Mouse (Mus musculus): Measurements from ENCODE around the gene Tle2. TPM values are rescaled to one million over a fixed set of nuclear protein-coding genes. Genes with fewer than 3 reads are reported as not detected.

The Tle2 gene
- total RNA-seq, 2 experiments from 2014 or later: 4.4 to 4.7 TPM

GRCm38 (mm10) chr10:81600738-81601203 lies 26.4 kb downstream of the Tle2 start, which contains the start of gene Tle6:
TSS of gene Tle6 (minus strand) at chr10:81601073.
- DNase-seq: peak; percentile 91 to 94
- intact Hi-C loops (cut with DNase I): loop anchor here (5.0 kb wide), 2 partner anchors 83 to 103 kb away; partner anchors contain the start of gene Ncln

DNA sequence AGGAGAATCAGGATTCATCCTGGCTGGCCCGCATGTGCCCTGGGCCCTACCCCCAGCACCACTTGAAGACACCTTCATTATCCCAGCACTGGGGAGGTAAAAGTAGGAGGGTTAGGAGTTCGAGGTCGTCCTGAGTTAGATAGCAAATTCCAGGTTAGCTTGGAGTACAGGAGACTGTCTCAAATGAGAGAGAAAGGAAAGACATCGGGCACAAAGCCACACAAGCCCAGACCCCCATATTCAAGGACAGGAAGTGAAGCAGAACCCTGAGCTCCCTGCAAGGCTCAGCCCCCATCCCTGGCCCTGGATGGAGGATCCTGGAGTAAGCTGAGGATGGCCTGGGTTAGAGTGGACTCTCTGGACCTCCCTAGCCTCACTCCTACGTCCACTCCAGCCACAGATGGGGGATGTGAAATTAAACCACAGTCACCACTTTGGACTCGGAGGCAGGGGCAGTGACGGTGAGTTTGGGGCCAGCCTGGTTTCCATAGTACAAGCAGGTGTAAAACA lies 27.1 kb downstream of the Tle2 start:
- no peak for DNase-seq
- intact Hi-C loops (cut with DNase I): loop anchor here (5.0 kb wide), 2 partner anchors 84 to 104 kb away; partner anchors contain the start of gene Ncln

GRCm38 (mm10) chr10:81602741-81603151 lies 28.4 kb downstream of the Tle2 start:
- DNase-seq: no peak
- intact Hi-C loops (cut with DNase I): loop anchor here (5.0 kb wide), 2 partner anchors 85 to 105 kb away; partner anchors contain the start of gene Ncln

- intact Hi-C loops (cut with DNase I): loop anchor here (2.0 to 5.0 kb wide), 3 partner anchors 39 to 107 kb away; partner anchors contain the start of gene Ncln
- DNase-seq: no peak
Measured at GRCm38 (mm10) chr10:81604019-81604967, 29.9 kb downstream of the Tle2 start.

- intact Hi-C loops (cut with DNase I): loop anchor here (2.0 to 5.0 kb wide), 3 partner anchors 40 to 108 kb away; partner anchors contain the start of gene Ncln
- peak; percentile 82 to 83 for DNase-seq
Measured at GRCm38 (mm10) chr10:81604968-81605665, 30.8 kb downstream of the Tle2 start.

- DNase-seq: no peak
- intact Hi-C loops (cut with DNase I): loop anchor here (2.0 kb wide), 1 partner anchor 41 kb away; no protein-coding TSS in a partner anchor
Measured at GRCm38 (mm10) chr10:81605666-81605973, 31.3 kb downstream of the Tle2 start.

- DNase-seq: peak; percentile 83 to 94
- intact Hi-C loops (cut with DNase I): loop anchor here (2.0 kb wide), 1 partner anchor 41 kb away; no protein-coding TSS in a partner anchor
Measured at GRCm38 (mm10) chr10:81605974-81606751, 31.8 kb downstream of the Tle2 start, which contains the start of gene BC025920. TSS of gene BC025920 (plus strand) at chr10:81606270.

DNA sequence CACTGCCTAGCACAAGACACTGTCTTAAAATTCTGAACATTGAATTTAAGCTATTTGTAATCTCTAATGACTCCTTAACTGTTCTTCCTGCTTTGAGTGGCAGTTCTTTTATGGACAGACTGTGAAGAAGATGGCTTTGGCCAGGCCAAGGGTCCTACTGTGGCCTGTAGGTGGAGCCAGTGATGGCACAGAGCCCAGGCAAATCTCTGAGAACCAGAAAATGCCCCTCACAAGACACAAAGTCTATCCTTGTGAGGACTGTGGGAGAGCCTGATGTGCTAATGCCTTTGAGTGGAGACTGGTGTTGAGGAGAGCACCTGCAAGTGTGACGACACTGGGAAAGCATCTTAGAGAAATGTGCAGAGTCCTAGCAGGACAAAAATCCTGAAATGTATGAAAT lies 33.9 kb downstream of the Tle2 start:
- intact Hi-C loops (cut with DNase I): no loop called here
- DNase-seq: no peak

DNA sequence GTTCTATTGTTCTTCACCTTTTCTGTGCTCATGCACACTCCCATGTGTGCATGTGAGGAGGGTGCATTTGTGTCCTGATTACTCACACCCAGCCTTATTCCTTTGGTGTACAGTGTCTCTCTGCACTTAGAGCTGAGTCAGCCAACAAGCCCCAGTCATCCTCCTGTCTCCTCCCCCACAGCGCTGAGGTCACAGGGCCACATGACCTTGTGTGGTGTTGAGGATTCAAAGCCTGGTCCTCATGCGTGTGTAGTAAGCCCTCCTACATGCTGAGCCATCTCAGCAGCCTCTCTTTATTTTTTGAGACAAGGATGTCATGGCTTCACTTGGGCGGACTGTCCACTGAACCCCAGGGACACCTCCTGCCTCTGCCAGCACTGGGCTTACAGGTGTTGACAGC lies 38.4 kb downstream of the Tle2 start:
- no peak for DNase-seq
- intact Hi-C loops (cut with DNase I): no loop called here

DNA sequence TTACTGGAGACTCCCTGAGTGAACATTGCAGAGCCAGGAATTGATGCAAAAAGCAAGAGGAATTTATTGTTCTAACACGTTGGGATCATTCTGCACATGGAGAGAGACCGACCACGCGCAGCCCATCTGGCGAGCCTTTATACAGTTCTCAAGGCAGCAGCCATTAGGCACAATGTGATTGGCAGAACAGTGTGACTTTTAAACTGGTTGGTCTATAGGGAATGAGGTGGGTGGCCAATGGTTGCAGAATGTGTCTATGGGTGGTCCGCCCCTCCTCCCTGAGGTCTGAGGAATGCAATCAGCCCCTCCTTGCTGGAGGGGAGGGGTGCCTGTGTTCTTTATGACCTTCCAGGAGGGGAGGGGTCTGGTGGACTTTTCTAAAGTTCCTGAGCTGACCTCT lies 41.1 kb downstream of the Tle2 start:
- no peak for DNase-seq
- intact Hi-C loops (cut with DNase I): no loop called here

- intact Hi-C loops (cut with DNase I): loop anchor here (10.0 kb wide), 1 partner anchor 555 kb away; no protein-coding TSS in a partner anchor
- DNase-seq: no peak
Measured at GRCm38 (mm10) chr10:81619976-81620375, 45.6 kb downstream of the Tle2 start.

GRCm38 (mm10) chr10:81620786-81621185 lies 46.4 kb downstream of the Tle2 start:
- intact Hi-C loops (cut with DNase I): loop anchor here (10.0 kb wide), 1 partner anchor 554 kb away; no protein-coding TSS in a partner anchor
- DNase-seq: no peak

GRCm38 (mm10) chr10:81623441-81623840 lies 49.1 kb downstream of the Tle2 start:
- intact Hi-C loops (cut with DNase I): loop anchor here (10.0 kb wide), 1 partner anchor 551 kb away; no protein-coding TSS in a partner anchor
- no peak for DNase-seq

- intact Hi-C loops (cut with DNase I): loop anchor here (10.0 kb wide), 1 partner anchor 548 kb away; no protein-coding TSS in a partner anchor
- DNase-seq: no peak
Measured at GRCm38 (mm10) chr10:81626101-81626993, 52.0 kb downstream of the Tle2 start.

- DNase-seq: peak; percentile 88 to 90
- intact Hi-C loops (cut with DNase I): loop anchor here (10.0 kb wide), 1 partner anchor 548 kb away; no protein-coding TSS in a partner anchor
Measured at GRCm38 (mm10) chr10:81626994-81627835, 52.9 kb downstream of the Tle2 start, which contains the start of gene Sirt6. TSS of gene Sirt6 (minus strand) at chr10:81627797.

DNA sequence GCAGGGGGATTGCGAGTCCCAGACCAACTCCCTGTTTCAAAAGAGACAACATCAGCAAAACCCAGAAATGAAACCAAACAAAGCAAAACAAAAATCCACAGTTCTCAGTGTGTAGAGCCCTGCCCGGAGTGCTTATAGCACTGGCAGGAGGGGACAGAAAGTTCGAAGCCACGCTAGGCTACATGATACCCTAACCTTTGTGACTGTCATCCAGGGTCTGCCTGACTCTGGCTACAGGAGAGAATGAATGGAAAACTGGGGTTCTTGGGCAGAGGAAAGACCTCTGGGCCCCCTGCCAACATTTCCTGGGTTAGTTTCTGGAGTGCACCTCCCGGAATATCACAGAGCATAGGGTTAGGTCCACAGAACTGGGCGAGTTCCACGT lies 53.5 kb downstream of the Tle2 start:
- intact Hi-C loops (cut with DNase I): loop anchor here (2.0 to 10.0 kb wide), 2 partner anchors 15 to 547 kb away; no protein-coding TSS in a partner anchor
- no peak for DNase-seq

DNA sequence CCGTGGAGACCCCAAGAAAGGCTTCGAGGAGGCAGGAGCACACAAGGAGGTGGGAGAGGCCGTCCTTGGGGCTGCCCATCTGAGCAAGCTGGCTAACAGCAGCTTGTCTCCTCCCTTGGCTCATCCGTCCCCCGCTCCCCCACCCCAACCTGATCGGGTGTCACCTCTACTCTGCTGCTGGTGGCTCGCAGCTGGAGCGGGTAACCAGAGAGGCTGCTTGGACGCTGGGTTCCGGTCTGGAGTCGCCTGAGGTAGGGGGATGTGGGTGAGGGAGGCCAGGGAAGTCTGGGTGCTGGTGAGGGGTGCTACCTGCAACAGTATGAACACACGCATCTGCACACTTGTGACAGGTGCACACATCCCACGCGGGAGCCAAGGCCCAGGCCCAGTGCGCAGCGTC lies 54.0 kb downstream of the Tle2 start, which contains the start of gene Ankrd24:
Gene Ankrd24 (plus strand): TSS at position 151 of the 400 bp plus-strand sequence.
- no peak for DNase-seq
- intact Hi-C loops (cut with DNase I): loop anchor here (2.0 to 10.0 kb wide), 2 partner anchors 14 to 546 kb away; no protein-coding TSS in a partner anchor

All from gastrocnemius, postnatal 36 days (tissue).